Mouse (Mus musculus) heart, embryonic 11.5 days (tissue): ENCODE results near the gene Iqsec1. TPM values are rescaled to one million over a fixed set of nuclear protein-coding genes. Genes with fewer than 3 reads are reported as not detected.

Experiments used
- ATAC-seq: fragments of 200-750 bp; cut with Nextera tagmentation; replicated peaks from 2 replicates; pipeline ENCODE4 v1.8.0; 2017; ENCODE audit warnings: moderate library complexity; ENCODE audit not compliant: insufficient number of reproducible peaks, low FRiP score, low TSS enrichment
- H3K27ac ChIP-seq: fragments of 300-500 bp; sonication (generic); 2 replicates; pipeline ENCODE4 v1.5.1; 2014; ENCODE audit warnings: mild to moderate bottlenecking, low read depth, low read length
- H3K27me3 ChIP-seq: fragments of 300-500 bp; sonication (generic); 2 replicates; pipeline ENCODE4 v1.6.1; 2014; ENCODE audit warnings: mild to moderate bottlenecking, low read length, mixed read lengths; ENCODE audit not compliant: control insufficient read depth, insufficient read depth
- H3K36me3 ChIP-seq: fragments of 300-500 bp; sonication (generic); 2 replicates; pipeline ENCODE4 v1.6.1; 2014; ENCODE audit warnings: mild to moderate bottlenecking, low read length, moderate library complexity, mixed read lengths; ENCODE audit not compliant: control insufficient read depth, insufficient read depth
- H3K4me1 ChIP-seq: fragments of 300-500 bp; sonication (generic); 2 replicates; pipeline ENCODE4 v1.6.1; 2014; ENCODE audit warnings: low read length; ENCODE audit not compliant: control insufficient read depth, insufficient read depth
- H3K4me2 ChIP-seq: fragments of 300-500 bp; sonication (generic); 2 replicates; pipeline ENCODE4 v1.6.1; 2014; ENCODE audit warnings: mild to moderate bottlenecking, moderate library complexity
- H3K4me3 ChIP-seq: fragments of 300-500 bp; sonication (generic); 2 replicates; pipeline ENCODE4 v1.5.1; 2014; ENCODE audit warnings: low read depth, low read length
- H3K9ac ChIP-seq: fragments of 300-500 bp; sonication (generic); 2 replicates; pipeline ENCODE4 v1.6.1; 2014; ENCODE audit warnings: mild to moderate bottlenecking, low read depth, low read length, moderate library complexity
- H3K9me3 ChIP-seq: fragments of 300-500 bp; sonication (generic); replicated peaks from 2 replicates; pipeline ENCODE4 v1.6.1; 2016; ENCODE audit warnings: low read length; ENCODE audit not compliant: control insufficient read depth
- WGBS: fragments of 180-500 bp; shearing (Covaris S2); extraction: QIAGEN DNeasy Blood & Tissue Kit; methylation state at CpG from one replicate; pipeline ENCODE4 v1.1.7; 2014; ENCODE audit not compliant: insufficient replicate concordance; 5-methylcytosine and 5-hydroxymethylcytosine counted together
- microRNA-seq: library from miRNA; unstranded; fragments of <30 nt; microRNA quantifications from one replicate; pipeline ENCODE4, GENCODE M21; 2016; ENCODE audit warnings: borderline number of aligned reads
- polyA plus RNA-seq: library from polyadenylated mRNA; unstranded; fragments of >200 nt; fragmentation: Nextera tagmentation; extraction: Ambion mirVana; gene quantifications from 2 replicates; pipeline ENCODE4 v1.2.1, GENCODE M21; 2014

Iqsec1 gene
- polyA plus RNA-seq, 1 experiment from 2014 or later: 18.1 TPM

GRCm38 (mm10) chr6:90615991-90616390 lies 372.5 kb downstream of the Iqsec1 start:
- H3K4me2 ChIP-seq: no peak overlapping the region
- no peak overlapping the region for H3K9ac ChIP-seq
- no peaks in the 10 kb centered on the region for H3K36me3 ChIP-seq
- H3K4me1 ChIP-seq: peaks cover 55% of the 10 kb centered on the region
- H3K4me3 ChIP-seq: no peak overlapping the region
- 52% methylated on average over 6 of the region's 6 CpGs for WGBS
- no peak; the same call in 1 of the 2 replicates for ATAC-seq
- no peaks in the 10 kb centered on the region for H3K27me3 ChIP-seq
- H3K9me3 ChIP-seq: no peaks in the 10 kb centered on the region
- peak overlapping the region; percentile 77 for H3K27ac ChIP-seq

GRCm38 (mm10) chr6:90615362-90615761 lies 373.1 kb downstream of the Iqsec1 start:
- 74% methylated on average over 7 of the region's 7 CpGs for WGBS
- Histone ChIP-seq H3K36me3 (no peaks in the 10 kb centered on the region), H3K4me2 (no peak overlapping the region), H3K27ac (peak overlapping the region; percentile 77), H3K4me3 (no peak overlapping the region), H3K9ac (no peak overlapping the region), H3K9me3 (no peaks in the 10 kb centered on the region), H3K4me1 (peaks cover 50% of the 10 kb centered on the region), H3K27me3 (no peaks in the 10 kb centered on the region)
- no peak for ATAC-seq

- Histone ChIP-seq H3K27me3 (no peaks in the 10 kb centered on the region), H3K4me1 (peaks cover 39% of the 10 kb centered on the region), H3K4me2 (no peak overlapping the region), H3K9me3 (no peaks in the 10 kb centered on the region), H3K9ac (no peak overlapping the region), H3K4me3 (no peak overlapping the region), H3K27ac (no peak overlapping the region), H3K36me3 (no peaks in the 10 kb centered on the region)
- WGBS: 84% methylated on average over 8 of the region's 8 CpGs
- no peak for ATAC-seq
Measured at GRCm38 (mm10) chr6:90613277-90613676, 375.2 kb downstream of the Iqsec1 start.

- Histone ChIP-seq H3K4me2 (no peak overlapping the region), H3K9me3 (no peaks in the 10 kb centered on the region), H3K4me1 (peaks cover 23% of the 10 kb centered on the region), H3K36me3 (no peaks in the 10 kb centered on the region), H3K4me3 (no peak overlapping the region), H3K27me3 (no peaks in the 10 kb centered on the region), H3K9ac (no peak overlapping the region), H3K27ac (no peak overlapping the region)
- no peak for ATAC-seq
- WGBS: 86% methylated on average over 5 of the region's 5 CpGs
Measured at GRCm38 (mm10) chr6:90610248-90610647, 378.2 kb downstream of the Iqsec1 start.

GRCm38 (mm10) chr6:90608186-90608585 lies 380.3 kb downstream of the Iqsec1 start:
- H3K4me3 ChIP-seq: no peak overlapping the region
- peak; percentile 44; the same call in 1 of the 2 replicates for ATAC-seq
- no peak overlapping the region for H3K27ac ChIP-seq
- H3K9ac ChIP-seq: no peak overlapping the region
- no peaks in the 10 kb centered on the region for H3K9me3 ChIP-seq
- no peaks in the 10 kb centered on the region for H3K27me3 ChIP-seq
- no peaks in the 10 kb centered on the region for H3K36me3 ChIP-seq
- WGBS: 44% methylated on average over 6 of the region's 6 CpGs
- H3K4me2 ChIP-seq: no peak overlapping the region
- peaks cover 13% of the 10 kb centered on the region; the same call in 1 of the 2 replicates for H3K4me1 ChIP-seq

- 7% methylated on average over 5 of the region's 5 CpGs for WGBS
- Histone ChIP-seq H3K27me3 (0 out of 2 replicates have a peak, but pooled peaks cover 2% of the 10 kb centered on the region), H3K9me3 (no peaks in the 10 kb centered on the region), H3K9ac (no peak overlapping the region), H3K4me2 (no peak overlapping the region), H3K27ac (no peak overlapping the region), H3K4me1 (peaks cover 13% of the 10 kb centered on the region; the same call in 1 of the 2 replicates), H3K4me3 (no peak overlapping the region), H3K36me3 (no peaks in the 10 kb centered on the region)
- no peak; the same call in 1 of the 2 replicates for ATAC-seq
Measured at GRCm38 (mm10) chr6:90607196-90607595, 381.3 kb downstream of the Iqsec1 start.

GRCm38 (mm10) chr6:90606538-90606937 lies 381.9 kb downstream of the Iqsec1 start:
- H3K27ac ChIP-seq: no peak overlapping the region
- peaks cover 18% of the 10 kb centered on the region for H3K4me1 ChIP-seq
- 0 out of 2 replicates have a peak, but pooled peaks cover 2% of the 10 kb centered on the region for H3K27me3 ChIP-seq
- no peak for ATAC-seq
- H3K4me3 ChIP-seq: no peak overlapping the region
- WGBS: 27% methylated on average over 7 of the region's 7 CpGs
- H3K9ac ChIP-seq: 0 out of 2 replicates have a peak overlapping the region, but pooled peaks have one; percentile 6
- H3K36me3 ChIP-seq: no peaks in the 10 kb centered on the region
- 0 out of 2 replicates have a peak overlapping the region, but pooled peaks have one; percentile 22 for H3K4me2 ChIP-seq
- no peaks in the 10 kb centered on the region for H3K9me3 ChIP-seq

Small RNA genes within 50 kb of the gene (microRNA-seq; reads per million reads assigned to microRNA genes)
- gene Gm24816: not detected

Other genes with a start within 250 kb of the Iqsec1 start
- 5.1 and 5.6 TPM in 2 replicates for gene Nup210, start 128.1 kb upstream of the Iqsec1 start, polyA plus RNA-seq
- 7.9 TPM in 2 replicates for gene Hdac11, start 168.0 kb upstream of the Iqsec1 start, polyA plus RNA-seq
- gene Fbln2, start 223.8 kb upstream of the Iqsec1 start, polyA plus RNA-seq: 105 and 137 TPM in 2 replicates